Mouse (Mus musculus): ENCODE results near the gene Ambp.

The Ambp gene
- long read RNA-seq, experiment 1: 0 reads
- long read RNA-seq, experiment 2: 0 reads

GRCm38 (mm10) chr4:63154699-63155098, at the start of gene Ambp:
Ambp (minus strand) TSS chr4:63154799.
- intact Hi-C loops (cut with DNase I): no loop called here

- intact Hi-C loops (cut with DNase I): no loop called here
These were observed 49.3 kb upstream of the Ambp start for GRCm38 (mm10) chr4:63203874-63204273.

GRCm38 (mm10) chr4:63199366-63199765, 44.8 kb upstream of the Ambp start:
- intact Hi-C loops (cut with DNase I): no loop called here

- intact Hi-C loops (cut with DNase I): no loop called here
These were observed 39.8 kb upstream of the Ambp start for GRCm38 (mm10) chr4:63194366-63194765.

GRCm38 (mm10) chr4:63191641-63192040, 37.0 kb upstream of the Ambp start:
- intact Hi-C loops (cut with DNase I): no loop called here

GRCm38 (mm10) chr4:63186281-63186870, 31.8 kb upstream of the Ambp start:
- intact Hi-C loops (cut with DNase I): no loop called here

- intact Hi-C loops (cut with DNase I): loop anchor here (5.0 kb wide), 1 partner anchor 136 kb away; no protein-coding TSS in a partner anchor
These were observed 27.0 kb upstream of the Ambp start for GRCm38 (mm10) chr4:63181556-63181955.

GRCm38 (mm10) chr4:63171969-63172685, 17.5 kb upstream of the Ambp start, which contains the start of gene Kif12:
Kif12 (minus strand) TSS chr4:63172131.
- intact Hi-C loops (cut with DNase I): no loop called here

- intact Hi-C loops (cut with DNase I): no loop called here
These were observed 16.5 kb upstream of the Ambp start for GRCm38 (mm10) chr4:63171122-63171521.

- intact Hi-C loops (cut with DNase I): no loop called here
These were observed 15.5 kb upstream of the Ambp start for GRCm38 (mm10) chr4:63170061-63170460.

GRCm38 (mm10) chr4:63166323-63166722, 11.7 kb upstream of the Ambp start:
- intact Hi-C loops (cut with DNase I): no loop called here

GRCm38 (mm10) chr4:63165636-63166035, 11.0 kb upstream of the Ambp start:
- intact Hi-C loops (cut with DNase I): no loop called here

GRCm38 (mm10) chr4:63158961-63159592, 4.5 kb upstream of the Ambp start:
- intact Hi-C loops (cut with DNase I): no loop called here

- intact Hi-C loops (cut with DNase I): no loop called here
These were observed 3.6 kb upstream of the Ambp start for GRCm38 (mm10) chr4:63158192-63158591.

- intact Hi-C loops (cut with DNase I): no loop called here
These were observed 2.4 kb upstream of the Ambp start for GRCm38 (mm10) chr4:63156726-63157634.

GRCm38 (mm10) chr4:63155596-63155995, 997 bp upstream of the Ambp start:
- intact Hi-C loops (cut with DNase I): no loop called here

GRCm38 (mm10) chr4:63154028-63154427, 571 bp downstream of the Ambp start:
- intact Hi-C loops (cut with DNase I): no loop called here

- intact Hi-C loops (cut with DNase I): no loop called here
These were observed 3.5 kb downstream of the Ambp start for GRCm38 (mm10) chr4:63151127-63151526.

GRCm38 (mm10) chr4:63147268-63147667, 7.3 kb downstream of the Ambp start:
- intact Hi-C loops (cut with DNase I): no loop called here

GRCm38 (mm10) chr4:63129891-63130624, 24.5 kb downstream of the Ambp start:
- intact Hi-C loops (cut with DNase I): no loop called here
